Mouse (Mus musculus) kidney, embryonic 14.5 days (tissue): ENCODE data around the gene Olfr750. TPM values are rescaled to one million over a fixed set of nuclear protein-coding genes. Genes with fewer than 3 reads are reported as not detected.

ENCODE experiments used
- ATAC-seq: fragments of 200-750 bp; cut with Nextera tagmentation; 2 replicates; pipeline ENCODE4 v1.8.0; 2017; ENCODE audit warnings: moderate number of reproducible peaks, mild to moderate bottlenecking, moderate TSS enrichment, moderate library complexity; ENCODE audit not compliant: low FRiP score, low TSS enrichment
- H3K27ac ChIP-seq: fragments of 300-500 bp; sonication (generic); 2 replicates; pipeline ENCODE4 v1.5.1; 2014; ENCODE audit warnings: low read depth, mild to moderate bottlenecking, low read length, moderate library complexity, mixed read lengths
- H3K27me3 ChIP-seq: fragments of 300-500 bp; sonication (generic); 2 replicates; pipeline ENCODE4 v1.6.1; 2014; ENCODE audit warnings: mild to moderate bottlenecking, low read length; ENCODE audit not compliant: control insufficient read depth, insufficient read depth
- H3K36me3 ChIP-seq: fragments of 300-500 bp; sonication (generic); 2 replicates; pipeline ENCODE4 v1.6.1; 2014; ENCODE audit warnings: low read length, mixed read lengths; ENCODE audit not compliant: control insufficient read depth, insufficient read depth
- H3K4me1 ChIP-seq: fragments of 300-500 bp; sonication (generic); 2 replicates; pipeline ENCODE4 v1.6.1; 2014; ENCODE audit warnings: low read length, mixed read lengths; ENCODE audit not compliant: control insufficient read depth, insufficient read depth
- H3K4me2 ChIP-seq: fragments of 300-500 bp; sonication (generic); replicated peaks from 2 replicates; pipeline ENCODE4 v1.6.1; 2014; ENCODE audit warnings: low read depth, mild to moderate bottlenecking, low read length
- H3K4me3 ChIP-seq: fragments of 300-500 bp; sonication (generic); 2 replicates; pipeline ENCODE4 v1.5.1; 2014; ENCODE audit warnings: mild to moderate bottlenecking, low read length
- H3K9ac ChIP-seq: fragments of 300-500 bp; sonication (generic); 2 replicates; pipeline ENCODE4 v1.6.1; 2014; ENCODE audit warnings: low read depth, mild to moderate bottlenecking, low read length, moderate library complexity
- H3K9me3 ChIP-seq: fragments of 300-500 bp; sonication (generic); 2 replicates; pipeline ENCODE4 v1.6.1; 2016; ENCODE audit warnings: low read length; ENCODE audit not compliant: control insufficient read depth
- WGBS: fragments of 180-500 bp; shearing (Covaris S2); extraction: QIAGEN DNeasy Blood & Tissue Kit; methylation state at CpG from one replicate; pipeline ENCODE4 v1.1.7; 2014; 5-methylcytosine and 5-hydroxymethylcytosine counted together
- polyA plus RNA-seq: library from polyadenylated mRNA; unstranded; fragments of >200 nt; fragmentation: Nextera tagmentation; extraction: Ambion mirVana; gene quantifications from 2 replicates; pipeline ENCODE4 v1.2.1, GENCODE M21; 2014

The Olfr750 gene
- not detected in 2 replicates for polyA plus RNA-seq

- Histone ChIP-seq H3K9me3 (no peaks in the 10 kb centered on the region), H3K27ac (no peak within 1 kb of the TSS), H3K4me2 (no peak within 1 kb of the TSS), H3K9ac (no peak within 1 kb of the TSS), H3K4me3 (no peak within 1 kb of the TSS), H3K36me3 (no peaks in the 10 kb centered on the region), H3K27me3 (no peaks in the 10 kb centered on the region), H3K4me1 (no peaks in the 10 kb centered on the region)
- 88% methylated on average over 3 of the region's 3 CpGs for WGBS
- ATAC-seq: no peak
These were observed at the start of gene Olfr750 for GRCm38 (mm10) chr14:51074335-51074734. Gene Olfr750 (minus strand): TSS chr14:51074435.

- WGBS: 25% methylated on average over 12 of the region's 12 CpGs
- Histone ChIP-seq H3K4me2 (peak within 1 kb of the TSS; percentile 3; the same call in 1 of the 2 replicates), H3K27me3 (no peaks in the 10 kb centered on the region), H3K9me3 (peaks cover 3% of the 10 kb centered on the region; the same call in 1 of the 2 replicates), H3K36me3 (no peaks in the 10 kb centered on the region), H3K9ac (no peak within 1 kb of the TSS), H3K27ac (peak within 1 kb of the TSS; percentile 12; the same call in 1 of the 2 replicates), H3K4me1 (0 out of 2 replicates have a peak, but pooled peaks cover 4% of the 10 kb centered on the region), H3K4me3 (no peak within 1 kb of the TSS)
- ATAC-seq: peak; percentile 81; the same call in 1 of the 2 replicates
These were observed 39.8 kb upstream of the Olfr750 start, which contains the start of gene Eddm3b for GRCm38 (mm10) chr14:51113916-51114560. Gene Eddm3b (plus strand): TSS chr14:51114426.

GRCm38 (mm10) chr14:51113476-51113875 is 39.2 kb upstream of the Olfr750 start:
- Histone ChIP-seq H3K4me3 (no peak overlapping the region), H3K9ac (no peak overlapping the region), H3K27me3 (no peaks in the 10 kb centered on the region), H3K4me2 (peak overlapping the region; percentile 3; the same call in 1 of the 2 replicates), H3K9me3 (no peaks in the 10 kb centered on the region), H3K4me1 (0 out of 2 replicates have a peak, but pooled peaks cover 4% of the 10 kb centered on the region), H3K36me3 (no peaks in the 10 kb centered on the region), H3K27ac (peak overlapping the region; percentile 12; the same call in 1 of the 2 replicates)
- WGBS: 41% methylated on average over 9 of the region's 9 CpGs
- ATAC-seq: peak; percentile 51; the same call in 1 of the 2 replicates

DNA sequence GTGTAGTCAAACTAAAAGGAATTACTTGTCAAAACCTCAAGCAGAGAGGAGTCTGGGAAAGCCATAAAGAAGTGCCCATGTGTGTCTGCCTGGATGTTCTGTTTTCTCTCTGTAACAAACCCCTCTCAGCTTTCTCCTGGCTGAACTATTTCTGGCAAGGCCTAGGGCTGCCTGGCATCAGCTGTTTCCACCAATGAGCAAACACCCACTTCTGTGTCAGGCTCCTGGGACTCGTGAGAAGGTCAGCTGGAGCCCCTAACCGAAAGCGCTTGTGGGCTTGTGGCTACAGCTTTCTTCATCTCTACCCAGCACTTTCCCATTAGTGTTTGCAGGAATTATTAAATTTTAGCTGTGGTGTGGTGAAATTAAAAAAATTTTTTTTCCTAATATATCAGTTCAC is 37.7 kb upstream of the Olfr750 start:
- no peak overlapping the region for H3K9ac ChIP-seq
- 0 out of 2 replicates have a peak, but pooled peaks cover 4% of the 10 kb centered on the region for H3K4me1 ChIP-seq
- no peak overlapping the region for H3K27ac ChIP-seq
- WGBS: 70% methylated on average over 3 of the region's 3 CpGs
- no peak for ATAC-seq
- no peaks in the 10 kb centered on the region for H3K9me3 ChIP-seq
- H3K4me2 ChIP-seq: no peak overlapping the region
- H3K27me3 ChIP-seq: no peaks in the 10 kb centered on the region
- H3K36me3 ChIP-seq: no peaks in the 10 kb centered on the region
- no peak overlapping the region for H3K4me3 ChIP-seq

DNA sequence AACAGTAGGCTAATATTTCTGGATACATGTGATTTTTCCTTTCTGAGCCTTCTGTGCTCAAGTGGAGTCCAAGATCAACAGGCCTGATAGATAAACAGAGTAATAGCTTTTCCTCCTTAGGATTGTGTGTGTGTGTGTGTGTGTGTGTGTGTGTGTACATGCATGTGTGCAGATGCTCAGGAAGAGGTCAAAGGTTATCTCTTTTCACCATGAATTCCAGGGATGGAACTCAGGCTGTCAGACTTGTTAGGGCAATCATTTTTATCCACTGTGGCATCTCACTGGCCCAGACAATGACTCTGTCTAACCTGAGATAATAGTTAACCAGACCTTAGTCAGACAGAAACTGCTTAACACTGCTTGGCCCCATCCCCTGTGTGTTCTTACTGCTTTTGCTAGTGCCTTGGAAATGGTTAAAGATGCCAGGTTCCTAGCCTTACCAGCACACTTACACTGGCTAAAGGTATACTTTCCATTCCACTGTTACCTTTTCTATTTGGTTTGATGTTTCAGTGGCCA is 32.3 kb upstream of the Olfr750 start:
- Histone ChIP-seq H3K36me3 (no peaks in the 10 kb centered on the region), H3K4me3 (no peak overlapping the region), H3K4me1 (no peaks in the 10 kb centered on the region), H3K27me3 (no peaks in the 10 kb centered on the region), H3K27ac (no peak overlapping the region), H3K4me2 (no peak overlapping the region), H3K9ac (no peak overlapping the region), H3K9me3 (no peaks in the 10 kb centered on the region)
- ATAC-seq: no peak

DNA sequence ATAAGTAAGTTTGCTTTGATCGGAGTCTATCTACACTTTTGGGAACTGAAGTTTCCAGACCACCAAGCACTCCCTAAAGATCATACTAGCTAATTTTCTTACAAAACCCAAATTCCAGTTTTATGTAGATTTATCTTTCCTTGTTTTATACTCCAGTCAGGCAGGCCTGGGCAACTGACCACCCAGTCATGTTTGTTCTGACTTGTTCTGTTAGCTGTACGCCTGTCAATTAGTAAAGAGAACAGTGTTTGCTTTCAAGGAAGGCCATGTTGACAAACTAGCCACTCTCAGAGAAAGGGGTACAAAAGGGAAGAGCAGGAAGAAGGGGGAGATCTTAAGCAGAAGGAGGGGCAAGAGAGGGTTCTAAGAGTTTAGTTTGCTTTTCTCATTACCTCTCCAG is 30.1 kb upstream of the Olfr750 start:
- Histone ChIP-seq H3K9me3 (no peaks in the 10 kb centered on the region), H3K9ac (no peak overlapping the region), H3K36me3 (no peaks in the 10 kb centered on the region), H3K4me3 (no peak overlapping the region), H3K4me2 (no peak overlapping the region), H3K27ac (no peak overlapping the region), H3K4me1 (no peaks in the 10 kb centered on the region), H3K27me3 (no peaks in the 10 kb centered on the region)
- ATAC-seq: no peak
- 95% methylated on average over 2 of the region's 2 CpGs for WGBS

- 66% methylated on average over 3 of the region's 3 CpGs for WGBS
- Histone ChIP-seq H3K4me3 (no peak overlapping the region), H3K9me3 (no peaks in the 10 kb centered on the region), H3K27me3 (no peaks in the 10 kb centered on the region), H3K4me2 (no peak overlapping the region), H3K36me3 (no peaks in the 10 kb centered on the region), H3K27ac (no peak overlapping the region), H3K9ac (no peak overlapping the region), H3K4me1 (no peaks in the 10 kb centered on the region)
- ATAC-seq: no peak
These were observed 29.0 kb upstream of the Olfr750 start for GRCm38 (mm10) chr14:51103217-51103616.

- ATAC-seq: no peak
- Histone ChIP-seq H3K36me3 (no peaks in the 10 kb centered on the region), H3K4me2 (no peak overlapping the region), H3K27ac (no peak overlapping the region), H3K9me3 (no peaks in the 10 kb centered on the region), H3K27me3 (no peaks in the 10 kb centered on the region), H3K4me3 (no peak overlapping the region), H3K4me1 (no peaks in the 10 kb centered on the region), H3K9ac (no peak overlapping the region)
- 85% methylated on average over 9 of the region's 9 CpGs for WGBS
These were observed 27.0 kb upstream of the Olfr750 start for GRCm38 (mm10) chr14:51101284-51101683.

DNA sequence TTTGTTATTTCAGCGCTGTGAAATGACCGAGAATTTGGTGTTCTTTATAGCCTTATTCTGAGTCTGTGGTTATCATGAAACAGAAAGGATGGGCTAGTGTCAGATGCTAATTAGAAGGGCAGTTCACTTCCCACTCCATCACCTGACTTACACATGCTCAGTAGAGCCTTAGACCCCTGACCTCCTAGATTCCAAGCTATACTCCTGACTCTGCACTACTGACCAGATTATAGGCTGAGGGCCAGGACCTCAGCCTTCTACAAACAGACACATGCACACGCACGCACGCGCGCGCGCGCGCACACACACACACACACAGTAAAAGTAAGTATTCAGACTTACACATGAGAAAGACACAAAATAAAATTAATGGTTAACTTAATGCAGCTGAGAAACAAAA is 24.7 kb upstream of the Olfr750 start:
- Histone ChIP-seq H3K9me3 (no peaks in the 10 kb centered on the region), H3K27ac (no peak overlapping the region), H3K36me3 (no peaks in the 10 kb centered on the region), H3K4me3 (no peak overlapping the region), H3K27me3 (no peaks in the 10 kb centered on the region), H3K9ac (no peak overlapping the region), H3K4me2 (no peak overlapping the region), H3K4me1 (no peaks in the 10 kb centered on the region)
- ATAC-seq: no peak
- WGBS: 95% methylated on average over 11 of the region's 11 CpGs
